Mouse (Mus musculus) large intestine, adult 2 months (tissue): ENCODE measurements around the gene Mafk. TPM values are rescaled to one million over a fixed set of nuclear protein-coding genes. Genes with fewer than 3 reads are reported as not detected.

Experiments used
- polyA plus RNA-seq: library from polyadenylated mRNA; depleted of rRNA; stranded (reverse); fragments of >200 nt; gene quantifications from 2 replicates; pipeline ENCODE4 v1.2.3, GENCODE M21; 2012; rRNA removed

Mafk gene
- polyA plus RNA-seq, 1 experiment = 30.4 TPM

Other genes starting within 250 kb of the Mafk start
- gene Uncx, start 248.0 kb upstream of the Mafk start, polyA plus RNA-seq = not detected in 2 replicates
- gene Micall2, start 55.2 kb upstream of the Mafk start, polyA plus RNA-seq = 11.7 and 13.2 TPM in 2 replicates
- 46.5 and 53.1 TPM in 2 replicates for gene Ints1, start 15.8 kb upstream of the Mafk start, polyA plus RNA-seq
- gene Tmem184a, start 28.4 kb downstream of the Mafk start, polyA plus RNA-seq = 92.0 and 188 TPM in 2 replicates
- not detected in 2 replicates for gene Gm26938, start 34.9 kb downstream of the Mafk start, polyA plus RNA-seq
- 40.2 and 46.5 TPM in 2 replicates for gene Psmg3, start 35.4 kb downstream of the Mafk start, polyA plus RNA-seq
- 0.06 and 0.15 TPM in 2 replicates for gene Elfn1, start 116.4 kb downstream of the Mafk start, polyA plus RNA-seq